23 mouse cellular contexts compared by ENCODE assay signal in genomic region chr6:117989209-117989608, GRCm38 (mm10). TPM values are rescaled to one million over a fixed set of nuclear protein-coding genes. Genes with fewer than 3 reads are reported as not detected.
DNase-seq lines count a peak whose midpoint lies in the region; ATAC-seq lines count a peak whose summit lies in the region.
"Had no signal": no experiment of that assay in that cellular context is flagged by ENCODE, and none has a peak within 500 bp of the region (broad histone marks: within the 10 kb centered on the region; RNA-seq: fewer than 3 reads in every experiment).

No protein-coding gene starts in this region.

- no peak overlapping the region for H3K27ac ChIP-seq in forebrain, embryonic 11.5 days (ENCODE audit: low read depth, low read length)
- H3K27ac ChIP-seq in forebrain, embryonic 13.5 days = no peak overlapping the region
- H3K27ac ChIP-seq: embryonic facial prominence, embryonic 12.5 days; embryonic facial prominence, embryonic 15.5 days; forebrain, embryonic 12.5 days; gastrocnemius, adult 2 months; hindbrain, embryonic 12.5 days; hindbrain, embryonic 15.5 days had no signal

- DNase-seq in forebrain, embryonic 11.5 days (ENCODE audit: low spot score) = peak; percentile 10
- DNase-seq in lung, adult 18-20 months = peak; percentile 16 to 57
- DNase-seq in lung, postnatal 4 days = no peak
- peak; percentile 63 for DNase-seq in lung, postnatal 36 days
- no peak for DNase-seq in lung, postnatal 10 days
- DNase-seq: adrenal gland, adult 8-10 months; adrenal gland, postnatal 25 days; cerebellum, adult 2 months; cerebellum, adult 9-11 months; cerebellum, postnatal 25 days; gastrocnemius, adult 2 months; gastrocnemius, postnatal 14 days; heart, adult 11 months had no signal

- H3K9ac ChIP-seq in forebrain, embryonic 11.5 days (ENCODE audit: low read length) = no peak overlapping the region
- H3K9ac ChIP-seq in forebrain, embryonic 13.5 days = no peak overlapping the region
- H3K9ac ChIP-seq: embryonic facial prominence, embryonic 12.5 days; embryonic facial prominence, embryonic 15.5 days; forebrain, embryonic 12.5 days; hindbrain, embryonic 12.5 days; hindbrain, embryonic 15.5 days had no signal

- H3K4me3 ChIP-seq in forebrain, embryonic 11.5 days (ENCODE audit: low read depth, low read length) = no peak overlapping the region
- H3K4me3 ChIP-seq in forebrain, embryonic 13.5 days = no peak overlapping the region
- H3K4me3 ChIP-seq: embryonic facial prominence, embryonic 12.5 days; embryonic facial prominence, embryonic 15.5 days; forebrain, embryonic 12.5 days; gastrocnemius, adult 2 months; hindbrain, embryonic 12.5 days; hindbrain, embryonic 15.5 days had no signal

- no peaks in the 10 kb centered on the region for H3K36me3 ChIP-seq in forebrain, embryonic 11.5 days (ENCODE audit: control insufficient read depth, insufficient read depth, low read length)
- H3K36me3 ChIP-seq in forebrain, embryonic 13.5 days (ENCODE audit: poor library complexity, severe bottlenecking) = no peaks in the 10 kb centered on the region
- H3K36me3 ChIP-seq: embryonic facial prominence, embryonic 12.5 days; embryonic facial prominence, embryonic 15.5 days; forebrain, embryonic 12.5 days; hindbrain, embryonic 12.5 days; hindbrain, embryonic 15.5 days had no signal

- no peaks in the 10 kb centered on the region for H3K9me3 ChIP-seq in forebrain, embryonic 11.5 days (ENCODE audit: control insufficient read depth, low read length)
- H3K9me3 ChIP-seq in forebrain, embryonic 13.5 days (replicated peaks) = no peaks in the 10 kb centered on the region
- H3K9me3 ChIP-seq: embryonic facial prominence, embryonic 12.5 days; embryonic facial prominence, embryonic 15.5 days; forebrain, embryonic 12.5 days; hindbrain, embryonic 12.5 days; hindbrain, embryonic 15.5 days had no signal

- H3K4me1 ChIP-seq in forebrain, embryonic 11.5 days (replicated peaks; ENCODE audit: control insufficient read depth, insufficient read depth, low read length) = no peaks in the 10 kb centered on the region
- H3K4me1 ChIP-seq in forebrain, embryonic 13.5 days = no peaks in the 10 kb centered on the region
- H3K4me1 ChIP-seq: embryonic facial prominence, embryonic 12.5 days; embryonic facial prominence, embryonic 15.5 days; forebrain, embryonic 12.5 days; hindbrain, embryonic 12.5 days; hindbrain, embryonic 15.5 days had no signal

- 86% methylated on average over 7 of the region's 7 CpGs for WGBS in forebrain, embryonic 11.5 days
- WGBS in forebrain, embryonic 13.5 days = 92% methylated on average over 7 of the region's 7 CpGs

- ATAC-seq in forebrain, embryonic 11.5 days (replicated peaks; ENCODE audit: low FRiP score) = no peak
- ATAC-seq in forebrain, embryonic 13.5 days = no peak
- no peak for ATAC-seq in inflammation-experienced regulatory T-cells, adult 6 months
- ATAC-seq: activated CD4-positive, CD25-positive, alpha-beta regulatory T cell, adult 4 months; forebrain, embryonic 16.5 days had no signal

- no peak overlapping the region for H3K4me2 ChIP-seq in forebrain, embryonic 11.5 days (ENCODE audit: low read depth, low read length, severe bottlenecking)
- H3K4me2 ChIP-seq in forebrain, embryonic 13.5 days = no peak overlapping the region
- H3K4me2 ChIP-seq: embryonic facial prominence, embryonic 12.5 days; embryonic facial prominence, embryonic 15.5 days; forebrain, embryonic 12.5 days; heart, embryonic 11.5 days; hindbrain, embryonic 12.5 days; hindbrain, embryonic 15.5 days had no signal

- no peaks in the 10 kb centered on the region for H3K27me3 ChIP-seq in forebrain, embryonic 11.5 days (ENCODE audit: control insufficient read depth, insufficient read depth, low read length)
- no peaks in the 10 kb centered on the region for H3K27me3 ChIP-seq in forebrain, embryonic 13.5 days
- H3K27me3 ChIP-seq: embryonic facial prominence, embryonic 12.5 days; embryonic facial prominence, embryonic 15.5 days; hindbrain, embryonic 12.5 days; hindbrain, embryonic 15.5 days had no signal

RNA-seq across cellular contexts. Expression of gene Rasgef1a, which starts 22.0 kb away (rescaled TPM):
- 0.13 and 0.20 TPM in 2 replicates for polyA plus RNA-seq in forebrain, embryonic 11.5 days (2014; fragmentation: Nextera tagmentation; extraction: Ambion mirVana)
- polyA plus RNA-seq in forebrain, embryonic 13.5 days (2015; fragmentation: Nextera tagmentation; extraction: Ambion mirVana) = 0.57 and 1.5 TPM in 2 replicates
- polyA plus RNA-seq in inflammation-experienced regulatory T-cells, adult 6 months (2017; shearing (Covaris generic)) = 1 to 10 TPM; 4.0 to 4.8 (median 4.6) TPM

RNA-seq across cellular contexts. Expression of gene Fxyd4, which starts 51.7 kb away (rescaled TPM):
- 2.8 and 3.9 TPM in 2 replicates for polyA plus RNA-seq in forebrain, embryonic 11.5 days (2014; fragmentation: Nextera tagmentation; extraction: Ambion mirVana)
- polyA plus RNA-seq in forebrain, embryonic 13.5 days (2015; fragmentation: Nextera tagmentation; extraction: Ambion mirVana) = 3.0 and 4.1 TPM in 2 replicates
- 10 to 100 TPM in 2 of 3 experiments, 1 to 10 TPM in 1; 6.1 to 16.1 (median 10.9) TPM for polyA plus RNA-seq in inflammation-experienced regulatory T-cells, adult 6 months (2017; shearing (Covaris generic))
- polyA plus RNA-seq: cerebellum, adult 2 months had no signal

Comparison
In these comparisons a context has a peak if more than half of its experiments do, and no peak if none do; other contexts are left out.
1. DNase-seq: peak in forebrain, embryonic 11.5 days (single experiment), lung, adult 18-20 months (2 of 2) and lung, postnatal 36 days (single experiment); none in lung, postnatal 4 days (0 of 2) and lung, postnatal 10 days (single experiment).